Mouse (Mus musculus): Measurements from ENCODE around the gene Rab40c. TPM values are rescaled to one million over a fixed set of nuclear protein-coding genes. Genes with fewer than 3 reads are reported as not detected.

Gene Rab40c
- total RNA-seq, 1 experiment from 2014 or later, result 7.8 TPM

GRCm38 (mm10) chr17:25948051-25948450 is 28.5 kb upstream of the Rab40c start:
- ATAC-seq (ENCODE audit: extremely low read depth, insufficient number of reproducible peaks, low FRiP score, poor library complexity, severe bottlenecking), result no peak

- ATAC-seq (ENCODE audit: extremely low read depth, insufficient number of reproducible peaks, low FRiP score, poor library complexity, severe bottlenecking), result no peak
Measured at GRCm38 (mm10) chr17:25947576-25947975, 28.0 kb upstream of the Rab40c start.

- ATAC-seq (ENCODE audit: extremely low read depth, insufficient number of reproducible peaks, low FRiP score, poor library complexity, severe bottlenecking), result no peak
Measured at GRCm38 (mm10) chr17:25946891-25947290, 27.4 kb upstream of the Rab40c start.

GRCm38 (mm10) chr17:25946349-25946748 is 26.8 kb upstream of the Rab40c start:
- no peak for ATAC-seq (ENCODE audit: extremely low read depth, insufficient number of reproducible peaks, low FRiP score, poor library complexity, severe bottlenecking)

GRCm38 (mm10) chr17:25945517-25946155 is 26.1 kb upstream of the Rab40c start:
- ATAC-seq (ENCODE audit: extremely low read depth, insufficient number of reproducible peaks, low FRiP score, poor library complexity, severe bottlenecking), result no peak

GRCm38 (mm10) chr17:25944366-25945163 is 25.0 kb upstream of the Rab40c start, which contains the start of the genes Pigq and Nhlrc4:
Pigq (minus strand) TSS chr17:25944936.
Nhlrc4 (minus strand) TSS chr17:25944961.
- ATAC-seq (ENCODE audit: extremely low read depth, insufficient number of reproducible peaks, low FRiP score, poor library complexity, severe bottlenecking), result no peak

- no peak for ATAC-seq (ENCODE audit: extremely low read depth, insufficient number of reproducible peaks, low FRiP score, poor library complexity, severe bottlenecking)
Measured at GRCm38 (mm10) chr17:25943769-25944168, 24.2 kb upstream of the Rab40c start.

GRCm38 (mm10) chr17:25943221-25943620 is 23.7 kb upstream of the Rab40c start:
- ATAC-seq (ENCODE audit: extremely low read depth, insufficient number of reproducible peaks, low FRiP score, poor library complexity, severe bottlenecking), result no peak

DNA sequence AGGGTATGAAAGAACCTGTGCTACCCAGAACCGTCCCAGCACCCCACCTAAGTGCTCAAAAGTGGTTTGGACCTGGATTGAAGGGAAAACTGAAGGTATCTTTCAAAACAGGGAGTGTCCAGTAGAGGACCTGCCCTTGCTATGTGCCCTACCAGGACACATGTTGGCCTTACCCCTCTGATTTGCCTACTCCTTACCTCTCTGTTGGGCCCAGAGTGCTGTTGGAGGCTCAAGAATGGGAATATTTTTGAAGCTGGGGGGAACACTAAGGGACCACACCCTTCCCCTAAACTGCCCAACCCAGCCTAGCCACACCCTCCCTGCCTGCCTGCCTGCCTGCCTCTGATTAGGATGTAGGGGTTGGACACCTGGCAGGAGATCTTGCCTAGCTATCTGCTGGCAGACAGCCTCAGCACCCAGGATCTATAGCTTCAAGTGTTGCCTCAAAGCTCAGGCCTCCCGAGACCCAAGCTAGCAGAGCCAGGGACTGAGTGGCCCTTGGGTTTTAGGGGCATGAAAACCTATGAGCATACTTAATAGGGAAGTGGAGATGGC is 23.1 kb upstream of the Rab40c start:
- no peak for ATAC-seq (ENCODE audit: extremely low read depth, insufficient number of reproducible peaks, low FRiP score, poor library complexity, severe bottlenecking)

GRCm38 (mm10) chr17:25941511-25942241 is 22.1 kb upstream of the Rab40c start:
- ATAC-seq (ENCODE audit: extremely low read depth, insufficient number of reproducible peaks, low FRiP score, poor library complexity, severe bottlenecking), result peak; percentile 53

DNA sequence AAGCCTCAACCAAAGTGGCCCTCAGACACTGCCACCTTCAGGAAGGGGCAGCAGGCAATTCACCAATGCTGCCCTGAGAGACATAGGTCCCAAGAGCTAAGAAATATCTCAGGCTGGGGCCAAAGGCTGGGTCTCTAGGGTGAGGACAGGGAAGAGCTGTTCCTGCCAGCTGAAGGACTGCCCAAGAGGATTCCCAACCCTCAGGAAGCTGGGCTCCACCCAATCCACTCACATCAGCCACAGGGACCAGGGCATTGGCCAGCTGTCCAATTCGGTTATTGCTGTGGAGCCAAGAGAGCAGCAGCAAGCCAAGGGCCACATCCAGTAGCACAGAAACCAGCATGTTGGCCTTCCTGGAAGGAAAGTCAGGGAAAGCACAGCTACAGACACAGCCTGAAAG is 15.0 kb upstream of the Rab40c start:
- no peak for ATAC-seq (ENCODE audit: extremely low read depth, insufficient number of reproducible peaks, low FRiP score, poor library complexity, severe bottlenecking)

DNA sequence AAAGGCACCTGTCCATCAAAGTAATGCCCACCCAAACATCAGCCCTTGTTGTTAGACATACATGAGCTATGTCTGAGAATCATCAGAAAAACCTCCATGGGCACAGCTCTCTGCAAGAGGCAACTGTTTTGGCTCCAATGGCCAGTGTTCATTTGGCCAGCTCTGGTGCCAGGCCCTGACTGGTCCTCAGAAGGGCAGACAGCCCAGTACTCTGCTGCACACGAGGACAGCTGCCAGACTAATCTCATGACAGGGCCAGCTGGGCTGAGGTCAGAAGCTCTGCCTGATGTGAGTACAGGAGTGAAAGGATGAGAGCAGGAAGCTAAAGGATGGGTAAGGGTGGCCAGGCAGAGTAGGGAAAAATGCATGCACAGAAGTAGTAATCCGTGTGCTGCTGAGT is 5.8 kb upstream of the Rab40c start:
- no peak for ATAC-seq (ENCODE audit: extremely low read depth, insufficient number of reproducible peaks, low FRiP score, poor library complexity, severe bottlenecking)

DNA sequence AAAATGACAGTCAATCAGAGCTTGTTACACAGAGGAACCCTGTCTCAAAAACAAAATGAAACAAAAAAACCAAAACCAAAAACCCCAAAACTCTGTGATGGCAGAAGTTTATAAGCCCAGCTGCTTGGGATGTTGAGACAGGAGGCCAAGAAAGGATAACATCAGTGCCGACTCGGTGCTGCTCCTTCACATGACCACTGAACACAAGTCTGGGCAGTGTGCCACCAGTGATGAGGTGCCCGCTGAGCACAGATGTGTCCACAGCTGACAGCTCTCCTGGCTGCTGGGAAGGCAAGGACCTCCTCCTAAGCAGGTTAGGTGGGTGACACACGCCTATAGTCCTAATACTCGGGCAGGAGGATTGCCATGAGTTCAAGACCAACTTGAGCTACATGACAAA is 2.6 kb upstream of the Rab40c start:
- ATAC-seq (ENCODE audit: extremely low read depth, insufficient number of reproducible peaks, low FRiP score, poor library complexity, severe bottlenecking), result no peak

DNA sequence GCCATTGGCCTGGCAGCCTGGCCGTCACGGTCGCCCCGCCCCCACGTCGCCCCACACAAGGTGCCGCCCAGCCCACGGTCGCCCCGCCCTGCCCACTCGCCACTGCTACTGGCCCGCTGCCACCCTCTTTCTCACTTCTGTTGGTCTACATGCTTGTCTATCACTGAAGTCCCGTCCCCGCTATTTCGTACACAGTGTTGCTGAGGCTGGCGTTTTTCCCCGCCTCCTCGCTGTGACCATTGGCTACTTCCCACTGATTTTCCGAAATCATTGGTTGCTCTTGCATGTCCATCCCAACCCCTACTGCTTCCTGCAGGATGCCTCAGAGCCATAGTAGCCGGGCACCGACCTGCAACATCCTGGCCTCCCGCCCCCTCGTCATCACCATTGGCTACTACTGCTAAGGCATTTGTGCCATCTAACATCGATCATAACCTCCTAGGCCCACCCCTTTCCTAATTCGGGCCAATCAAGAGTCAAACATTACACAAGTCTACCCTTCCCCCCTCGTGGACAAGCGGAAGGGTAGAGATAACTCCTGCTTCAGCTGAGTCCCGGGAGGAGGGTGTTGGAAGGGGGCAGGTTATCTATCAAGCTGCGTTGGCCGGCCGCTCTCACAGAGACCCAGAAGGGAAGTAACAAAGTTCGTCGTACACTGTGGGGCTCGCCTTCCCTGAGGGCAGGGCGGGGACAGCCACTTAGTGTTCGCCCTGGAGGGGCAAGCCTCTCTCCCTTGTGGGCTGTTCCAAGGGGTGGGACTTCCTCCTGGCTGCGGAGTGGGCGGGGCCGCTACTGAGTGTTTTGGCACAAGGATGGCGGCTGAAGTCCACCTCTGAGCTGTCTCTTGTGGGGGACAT is 487 bp upstream of the Rab40c start:
- ATAC-seq (ENCODE audit: extremely low read depth, insufficient number of reproducible peaks, low FRiP score, poor library complexity, severe bottlenecking), result peak; percentile 88

DNA sequence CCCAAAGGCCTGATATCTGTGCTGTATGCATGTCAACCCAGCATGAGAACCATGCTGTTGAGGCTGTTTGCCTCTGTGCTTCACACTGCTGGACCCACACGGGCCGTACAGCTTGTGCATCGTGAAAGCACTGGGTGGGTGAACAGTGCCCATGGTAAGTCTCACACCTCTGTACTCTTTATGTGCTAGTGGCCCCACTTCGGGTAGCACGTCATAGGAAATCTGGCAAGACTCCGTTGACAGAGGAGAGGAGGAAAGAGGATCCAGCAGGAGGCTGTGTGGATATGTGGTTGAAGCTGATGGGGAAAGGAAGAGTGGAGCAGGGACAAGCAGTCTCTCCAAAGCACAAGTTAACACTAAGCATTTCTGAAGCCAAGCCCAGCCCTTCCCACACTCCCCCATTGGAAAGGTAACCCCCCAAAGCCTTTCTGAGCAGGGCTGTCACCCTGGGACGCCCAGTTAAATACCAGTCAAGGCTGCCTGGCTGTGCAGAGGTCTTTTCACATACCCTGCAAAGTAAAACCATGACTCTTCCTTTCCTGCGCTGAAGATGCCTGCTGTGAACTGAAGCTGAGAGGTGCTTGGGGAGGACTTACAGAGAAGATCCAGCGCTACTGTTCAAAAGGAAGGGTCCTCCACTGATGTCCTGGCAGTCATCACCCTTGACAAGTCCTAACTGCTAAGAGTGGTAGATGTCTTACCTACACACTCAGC is 1.3 kb downstream of the Rab40c start:
- no peak for ATAC-seq (ENCODE audit: extremely low read depth, insufficient number of reproducible peaks, low FRiP score, poor library complexity, severe bottlenecking)

DNA sequence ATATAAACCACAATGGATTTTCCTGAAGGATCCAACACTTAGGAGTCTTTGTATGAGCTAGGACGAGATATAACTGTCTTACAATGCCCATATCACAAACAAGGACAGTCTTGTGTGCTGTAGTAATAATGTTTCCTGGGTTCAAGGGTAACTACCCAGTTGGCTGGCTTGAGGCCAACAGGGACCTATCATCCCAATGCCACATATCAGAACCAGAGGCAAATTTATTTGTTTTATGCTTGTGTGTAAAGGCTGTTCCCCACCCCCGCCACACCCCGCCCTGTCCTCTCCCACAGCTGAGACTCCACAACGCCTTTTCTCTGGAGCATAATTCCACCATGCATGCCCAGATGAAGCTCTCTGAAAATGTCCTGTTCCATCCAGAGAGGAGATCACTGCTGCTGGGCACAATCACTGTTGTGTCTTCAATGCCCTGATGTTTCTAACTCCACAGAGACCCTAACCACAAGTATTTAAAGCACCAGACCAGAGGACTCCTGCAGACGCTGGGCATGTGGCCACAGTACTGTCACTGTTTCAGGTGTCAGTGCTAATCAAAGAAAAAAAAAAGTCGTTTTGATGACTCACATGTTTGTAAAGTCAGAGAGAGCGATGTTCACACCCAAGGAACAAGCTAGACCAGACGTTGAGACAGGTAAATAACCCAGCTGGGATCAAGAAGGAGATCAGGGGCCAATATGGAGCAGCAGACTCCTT is 2.4 kb downstream of the Rab40c start:
- no peak for ATAC-seq (ENCODE audit: extremely low read depth, insufficient number of reproducible peaks, low FRiP score, poor library complexity, severe bottlenecking)

GRCm38 (mm10) chr17:25914295-25914694 is 5.2 kb downstream of the Rab40c start:
- ATAC-seq (ENCODE audit: extremely low read depth, insufficient number of reproducible peaks, low FRiP score, poor library complexity, severe bottlenecking), result no peak
